Mouse (Mus musculus) forebrain, embryonic 14.5 days (tissue): Measurements from ENCODE around the gene Gm11032. TPM values are rescaled to one million over a fixed set of nuclear protein-coding genes. Genes with fewer than 3 reads are reported as not detected.
"Not testable (repeated sequence)": the region's sequence is repeated elsewhere in the genome, so short reads cannot be mapped to it uniquely, and the experiment has no call there.

Experiments
- ATAC-seq: fragments of 200-750 bp; cut with Nextera tagmentation; 2 replicates; pipeline ENCODE4 v1.8.0; 2017; ENCODE audit warnings: mild to moderate bottlenecking, moderate library complexity
- DNase-seq: peaks from one replicate; pipeline ENCODE4 v3.0.0-alpha.2; 2015; ENCODE audit warnings: low spot score
- H3K27ac ChIP-seq: fragments of 300-500 bp; sonication (generic); 2 replicates; pipeline ENCODE4 v1.5.1; 2014; ENCODE audit warnings: low read depth, mild to moderate bottlenecking, control low read depth, low read length, moderate library complexity
- H3K27me3 ChIP-seq: fragments of 300-500 bp; sonication (generic); replicated peaks from 2 replicates; pipeline ENCODE4 v1.6.1; 2014; ENCODE audit warnings: low read length, control low read depth, mixed read lengths; ENCODE audit not compliant: control insufficient read depth, insufficient read depth
- H3K36me3 ChIP-seq: fragments of 300-500 bp; sonication (generic); 2 replicates; pipeline ENCODE4 v1.6.1; 2014; ENCODE audit warnings: low read length, control low read depth; ENCODE audit not compliant: control insufficient read depth, insufficient read depth
- H3K4me1 ChIP-seq: fragments of 300-500 bp; sonication (generic); 2 replicates; pipeline ENCODE4 v1.6.1; 2014; ENCODE audit warnings: antibody characterized with exemption, low read length, control low read depth; ENCODE audit not compliant: control insufficient read depth, insufficient read depth
- H3K4me2 ChIP-seq: fragments of 300-500 bp; sonication (generic); 2 replicates; pipeline ENCODE4 v1.6.1; 2014; ENCODE audit warnings: mild to moderate bottlenecking, control low read depth, low read length
- H3K4me3 ChIP-seq: fragments of 300-500 bp; sonication (generic); 2 replicates; pipeline ENCODE4 v1.5.1; 2014; ENCODE audit warnings: low read depth, low read length, control low read depth
- H3K9ac ChIP-seq: fragments of 300-500 bp; sonication (generic); 2 replicates; pipeline ENCODE4 v1.6.1; 2014; ENCODE audit warnings: mild to moderate bottlenecking, low read length, control low read depth, moderate library complexity
- H3K9me3 ChIP-seq: fragments of 300-500 bp; sonication (generic); replicated peaks from 2 replicates; pipeline ENCODE4 v1.6.1; 2016; ENCODE audit warnings: low read length, control low read depth, mixed read lengths; ENCODE audit not compliant: control insufficient read depth
- WGBS: fragments of 180-500 bp; shearing (Covaris S2); extraction: QIAGEN DNeasy Blood & Tissue Kit; methylation state at CpG from one replicate; pipeline ENCODE4 v1.1.7; 2014; 5-methylcytosine and 5-hydroxymethylcytosine counted together
- polyA plus RNA-seq: library from polyadenylated mRNA; unstranded; fragments of >200 nt; fragmentation: Nextera tagmentation; extraction: Ambion mirVana; gene quantifications from 2 replicates; pipeline ENCODE4 v1.2.1, GENCODE M21; 2014

Gene Gm11032
- polyA plus RNA-seq, 1 experiment from 2014 or later = not detected

GRCm38 (mm10) chr11:4634395-4634794 is 14.5 kb downstream of the Gm11032 start:
- no peak overlapping the region for H3K27ac ChIP-seq
- H3K9ac ChIP-seq = no peak overlapping the region
- no peak overlapping the region for H3K4me2 ChIP-seq
- H3K4me1 ChIP-seq = peaks cover 12% of the 10 kb centered on the region; the same call in 1 of the 2 replicates
- DNase-seq (no peak), ATAC-seq (no peak)
- 77% methylated on average over 5 of the region's 5 CpGs for WGBS
- no peaks in the 10 kb centered on the region for H3K27me3 ChIP-seq
- no peak overlapping the region for H3K4me3 ChIP-seq
- no peaks in the 10 kb centered on the region for H3K36me3 ChIP-seq
- no peaks in the 10 kb centered on the region for H3K9me3 ChIP-seq

- Histone ChIP-seq H3K27ac (no peak overlapping the region), H3K9me3 (no peaks in the 10 kb centered on the region), H3K9ac (no peak overlapping the region), H3K4me3 (peak overlapping the region; percentile 81; the same call in 1 of the 2 replicates), H3K4me2 (peak overlapping the region; percentile 63), H3K27me3 (no peaks in the 10 kb centered on the region), H3K4me1 (peaks cover 12% of the 10 kb centered on the region; the same call in 1 of the 2 replicates), H3K36me3 (peaks cover 6% of the 10 kb centered on the region; the same call in 1 of the 2 replicates)
- DNase-seq (no peak), ATAC-seq (no peak)
- WGBS = 58% methylated on average over 5 of the region's 5 CpGs
These were observed 17.0 kb downstream of the Gm11032 start for GRCm38 (mm10) chr11:4636782-4637342.

GRCm38 (mm10) chr11:4637534-4638234 is 17.8 kb downstream of the Gm11032 start, which contains the start of gene Ascc2:
TSS of gene Ascc2 (plus strand) at chr11:4637747.
- under 1% methylated on average over 35 of the region's 35 CpGs for WGBS
- DNase-seq = peak; percentile 88
- peak; percentile 91 for ATAC-seq

GRCm38 (mm10) chr11:4638261-4638660 is 18.4 kb downstream of the Gm11032 start:
- Histone ChIP-seq H3K4me2 (peak overlapping the region; percentile 63), H3K36me3 (peaks cover 13% of the 10 kb centered on the region; the same call in 1 of the 2 replicates), H3K9ac (peak overlapping the region; percentile 75), H3K27ac (no peak overlapping the region), H3K4me1 (peaks cover 12% of the 10 kb centered on the region; the same call in 1 of the 2 replicates), H3K27me3 (no peaks in the 10 kb centered on the region), H3K4me3 (peak overlapping the region; percentile 81), H3K9me3 (no peaks in the 10 kb centered on the region)
- ATAC-seq = peak; percentile 37; the same call in 1 of the 2 replicates
- WGBS = 29% methylated on average over 7 of the region's 7 CpGs
- no peak for DNase-seq

More at GRCm38 (mm10) chr11:4637534-4638234, 17.8 kb downstream of the Gm11032 start, which contains the start of gene Ascc2:
- Histone ChIP-seq H3K27ac (no peak within 1 kb of the TSS), H3K27me3 (no peaks in the 10 kb centered on the region), H3K4me1 (peaks cover 12% of the 10 kb centered on the region; the same call in 1 of the 2 replicates), H3K4me2 (peak within 1 kb of the TSS; percentile 63), H3K4me3 (peak within 1 kb of the TSS; percentile 81), H3K36me3 (peaks cover 13% of the 10 kb centered on the region; the same call in 1 of the 2 replicates), H3K9ac (peak within 1 kb of the TSS; percentile 75), H3K9me3 (no peaks in the 10 kb centered on the region)

- H3K9ac ChIP-seq = no peak overlapping the region
- no peak overlapping the region for H3K4me3 ChIP-seq
- H3K4me2 ChIP-seq = no peak overlapping the region
- peaks cover 14% of the 10 kb centered on the region; the same call in 1 of the 2 replicates for H3K36me3 ChIP-seq
- H3K4me1 ChIP-seq = peaks cover 12% of the 10 kb centered on the region; the same call in 1 of the 2 replicates
- ATAC-seq (no peak), DNase-seq (no peak)
- no peaks in the 10 kb centered on the region for H3K9me3 ChIP-seq
- no peak overlapping the region for H3K27ac ChIP-seq
- H3K27me3 ChIP-seq = no peaks in the 10 kb centered on the region
These were observed 21.3 kb downstream of the Gm11032 start for GRCm38 (mm10) chr11:4641185-4641584.

GRCm38 (mm10) chr11:4643722-4644121 is 23.9 kb downstream of the Gm11032 start:
- no peaks in the 10 kb centered on the region for H3K9me3 ChIP-seq
- H3K36me3 ChIP-seq = peaks cover 39% of the 10 kb centered on the region
- no peak overlapping the region for H3K9ac ChIP-seq
- ATAC-seq = no peak
- 49% methylated on average over 5 of the region's 5 CpGs for WGBS
- H3K27ac ChIP-seq = no peak overlapping the region
- DNase-seq = no peak
- no peak overlapping the region for H3K4me3 ChIP-seq
- 0 out of 2 replicates have a peak, but pooled peaks cover 3% of the 10 kb centered on the region for H3K4me1 ChIP-seq
- no peak overlapping the region for H3K4me2 ChIP-seq
- H3K27me3 ChIP-seq = no peaks in the 10 kb centered on the region

- H3K4me3 ChIP-seq = not testable (repeated sequence)
- WGBS = 93% methylated on average over 4 of the region's 6 CpGs
- peaks cover 50% of the 10 kb centered on the region for H3K36me3 ChIP-seq
These were observed 25.3 kb downstream of the Gm11032 start for GRCm38 (mm10) chr11:4645180-4645579.

GRCm38 (mm10) chr11:4646409-4646808 is 26.5 kb downstream of the Gm11032 start:
- Histone ChIP-seq H3K36me3 (peaks cover 55% of the 10 kb centered on the region), H3K27me3 (no peaks in the 10 kb centered on the region), H3K4me1 (no peaks in the 10 kb centered on the region), H3K9me3 (no peaks in the 10 kb centered on the region), H3K4me3 (no peak overlapping the region), H3K9ac (no peak overlapping the region), H3K4me2 (no peak overlapping the region), H3K27ac (no peak overlapping the region)
- DNase-seq (no peak), ATAC-seq (no peak)
- 92% methylated on average over 9 of the region's 9 CpGs for WGBS

More at GRCm38 (mm10) chr11:4645180-4645579, 25.3 kb downstream of the Gm11032 start:
- not testable (repeated sequence) for H3K9ac ChIP-seq, DNase-seq, H3K27me3 ChIP-seq, ATAC-seq, H3K27ac ChIP-seq, H3K9me3 ChIP-seq, H3K4me1 ChIP-seq, H3K4me2 ChIP-seq

GRCm38 (mm10) chr11:4659818-4660217 is 40.0 kb downstream of the Gm11032 start:
- no peak overlapping the region for H3K9ac ChIP-seq
- no peaks in the 10 kb centered on the region for H3K4me1 ChIP-seq
- no peaks in the 10 kb centered on the region for H3K9me3 ChIP-seq
- DNase-seq (no peak), ATAC-seq (no peak)
- no peaks in the 10 kb centered on the region for H3K27me3 ChIP-seq
- peaks cover 53% of the 10 kb centered on the region for H3K36me3 ChIP-seq
- no peak overlapping the region for H3K4me2 ChIP-seq
- WGBS = 91% methylated on average over 1 of the region's 1 CpGs
- no peak overlapping the region for H3K4me3 ChIP-seq
- H3K27ac ChIP-seq = no peak overlapping the region
